Mouse (Mus musculus): ENCODE results near the gene Mapk9.
A peak's percentile ranks its signal among the peaks of the same experiment; 100 is the strongest.

Gene Mapk9

GRCm38 (mm10) chr11:49893806-49894205 lies 47.3 kb downstream of the Mapk9 start:
- no peak for DNase-seq (ENCODE audit: low spot score)

GRCm38 (mm10) chr11:49895966-49896590 lies 49.5 kb downstream of the Mapk9 start:
- DNase-seq (ENCODE audit: low spot score) = no peak

GRCm38 (mm10) chr11:49900043-49900442 lies 53.5 kb downstream of the Mapk9 start:
- DNase-seq (ENCODE audit: low spot score) = no peak

GRCm38 (mm10) chr11:49900962-49901658 lies 54.6 kb downstream of the Mapk9 start:
- DNase-seq (ENCODE audit: low spot score) = no peak

GRCm38 (mm10) chr11:49901659-49902458 lies 55.3 kb downstream of the Mapk9 start, which contains the start of gene Rasgef1c:
Gene Rasgef1c, plus strand, starts transcription at chr11:49901835.
- peak; percentile 75 for DNase-seq (ENCODE audit: low spot score)

- peak; percentile 66 for DNase-seq (ENCODE audit: low spot score)
Measured at GRCm38 (mm10) chr11:49903333-49903732, 56.8 kb downstream of the Mapk9 start.

GRCm38 (mm10) chr11:49918521-49919180 lies 72.1 kb downstream of the Mapk9 start:
- no peak for DNase-seq (ENCODE audit: low spot score)

GRCm38 (mm10) chr11:49919304-49919703 lies 72.8 kb downstream of the Mapk9 start:
- no peak for DNase-seq (ENCODE audit: low spot score)

- DNase-seq (ENCODE audit: low spot score) = no peak
Measured at GRCm38 (mm10) chr11:49923539-49923938, 77.0 kb downstream of the Mapk9 start.

GRCm38 (mm10) chr11:49926183-49926582 lies 79.6 kb downstream of the Mapk9 start:
- DNase-seq (ENCODE audit: low spot score) = no peak

- DNase-seq (ENCODE audit: low spot score) = no peak
Measured at GRCm38 (mm10) chr11:49927169-49927568, 80.6 kb downstream of the Mapk9 start.

GRCm38 (mm10) chr11:49927670-49928069 lies 81.1 kb downstream of the Mapk9 start:
- DNase-seq (ENCODE audit: low spot score) = no peak

GRCm38 (mm10) chr11:49931037-49931625 lies 84.6 kb downstream of the Mapk9 start:
- DNase-seq (ENCODE audit: low spot score) = no peak

- no peak for DNase-seq (ENCODE audit: low spot score)
Measured at GRCm38 (mm10) chr11:49931853-49932252, 85.3 kb downstream of the Mapk9 start.

- no peak for DNase-seq (ENCODE audit: low spot score)
Measured at GRCm38 (mm10) chr11:49933811-49934210, 87.3 kb downstream of the Mapk9 start.

- no peak for DNase-seq (ENCODE audit: low spot score)
Measured at GRCm38 (mm10) chr11:49934322-49934721, 87.8 kb downstream of the Mapk9 start.
